Mouse (Mus musculus) liver, embryonic 14.5 days (tissue): ENCODE measurements around the gene Ambn.

ENCODE experiments used
- CTCF ChIP-seq: IDR thresholded peaks from 2 replicates; pipeline ENCODE4 v1.5.1; 2016; ENCODE audit warnings: antibody characterized with exemption, low read depth, control low read depth
- EP300 ChIP-seq: IDR thresholded peaks from 2 replicates; pipeline ENCODE4 v1.6.1; 2016; ENCODE audit warnings: antibody characterized with exemption, low read depth

DNA sequence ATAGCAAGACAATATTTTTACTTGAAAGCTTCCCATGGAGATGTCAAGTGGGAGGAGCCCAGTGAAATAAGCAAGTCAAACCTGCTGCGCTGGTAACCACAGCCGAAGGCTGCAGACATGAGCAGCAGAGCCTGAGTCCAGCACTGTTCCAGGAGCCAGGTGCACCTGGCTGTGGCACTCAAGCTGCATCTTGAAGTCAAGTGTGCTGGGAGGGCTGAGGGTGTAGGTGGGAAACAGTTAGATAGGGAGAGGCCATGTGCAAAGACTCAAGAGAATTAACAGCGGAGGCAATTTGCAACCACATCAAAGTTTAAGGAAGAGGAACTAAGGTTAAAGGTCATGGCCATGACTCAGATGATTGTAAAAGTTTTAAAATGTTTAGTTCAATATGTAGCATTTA, 44.0 kb downstream of the Ambn start:
- TF ChIP-seq CTCF (no peak), EP300 (no peak)
